Mouse (Mus musculus): Measurements from ENCODE around the gene Atf7. TPM values are rescaled to one million over a fixed set of nuclear protein-coding genes. Genes with fewer than 3 reads are reported as not detected.

Gene Atf7
- total and polyA plus RNA-seq, 3 experiments = 49.9 to 77.6 (median 49.9) TPM

DNA sequence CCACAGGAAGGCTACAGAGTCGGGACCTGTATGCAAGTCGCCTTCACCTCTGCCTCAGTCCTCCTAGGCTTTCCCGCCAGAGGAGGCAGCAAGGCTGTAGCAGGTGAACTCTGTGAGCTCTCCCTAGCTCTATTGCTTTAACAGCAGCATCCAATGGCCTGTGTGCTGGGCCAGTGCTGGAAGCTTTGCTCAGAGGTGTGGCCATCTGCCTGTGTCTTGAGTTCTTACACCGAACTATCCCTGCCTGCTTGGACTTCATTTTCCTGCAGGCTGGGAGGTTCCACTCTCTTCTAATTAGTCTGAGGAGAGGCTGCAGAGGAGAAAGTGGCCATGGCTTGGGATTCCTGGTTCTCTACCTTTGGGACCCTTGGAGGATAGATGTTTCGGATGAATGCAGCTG, 113.3 kb downstream of the Atf7 start:
- intact Hi-C loops (cut with DNase I) = no loop called here
- DNase-seq = no peak
- peaks cover 2% of the 10 kb centered on the region; the same call in 1 of the 2 replicates for H3K4me1 ChIP-seq (ENCODE audit: control insufficient read depth, insufficient read depth, low read length)
- no peak overlapping the region for H3K4me3 ChIP-seq
- no peak overlapping the region for H3K27ac ChIP-seq
- no peak for TF ChIP-seq POLR2A (IDR thresholded peaks at IDR 0.05; ENCODE audit: insufficient read depth, low read depth, low read length)
- no peak for TF ChIP-seq CTCF (IDR thresholded peaks at IDR 0.05)
- TF ChIP-seq EP300 (IDR thresholded peaks at IDR 0.05; ENCODE audit: insufficient read depth, low read depth, low read length) = no peak
- no peaks in the 10 kb centered on the region for H3K79me2 ChIP-seq (replicated peaks; ENCODE audit: control insufficient read depth, insufficient read depth, low read length)
- WGBS = 68% methylated on average over 5 of the region's 5 CpGs
- no peaks in the 10 kb centered on the region for H3K36me3 ChIP-seq (ENCODE audit: control insufficient read depth, insufficient read depth, low read length)
- no peaks in the 10 kb centered on the region for H3K27me3 ChIP-seq (ENCODE audit: control insufficient read depth, insufficient read depth, low read length)
- no peak overlapping the region for H3K9ac ChIP-seq (ENCODE audit: low read depth, low read length)

DNA sequence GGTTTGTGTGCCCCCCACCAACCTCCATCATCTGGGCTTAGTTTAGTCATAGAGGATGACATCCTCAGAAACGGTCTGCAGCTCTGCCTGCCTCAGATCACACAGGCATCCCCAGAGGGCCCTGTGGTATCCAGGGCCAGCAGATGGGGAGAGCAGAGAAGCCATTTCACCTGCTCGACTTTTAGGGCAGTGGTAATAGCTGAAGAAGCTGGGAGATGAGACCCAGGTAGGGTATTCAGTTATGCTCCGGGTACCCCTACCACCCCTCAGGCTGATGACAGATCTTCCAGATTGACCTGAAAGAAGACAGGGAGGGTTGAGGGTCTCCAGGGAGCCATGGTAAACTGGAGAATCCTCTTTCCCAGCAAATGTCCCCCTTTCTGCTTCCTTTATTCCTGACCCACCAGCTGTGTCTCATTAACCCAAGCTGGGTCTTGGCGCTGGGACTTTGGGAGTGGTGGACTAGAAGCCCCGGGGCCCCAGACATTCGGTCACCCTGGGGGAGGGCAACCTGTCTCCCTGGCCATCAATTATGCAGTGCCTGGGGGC, 113.9 kb downstream of the Atf7 start:
- intact Hi-C loops (cut with DNase I) = no loop called here
- DNase-seq = no peak
- no peaks in the 10 kb centered on the region for H3K27me3 ChIP-seq (ENCODE audit: control insufficient read depth, insufficient read depth, low read length)
- H3K4me3 ChIP-seq = no peak overlapping the region; the same call in 1 of the 2 replicates
- WGBS = 29% methylated on average over 6 of the region's 6 CpGs
- no peak overlapping the region for H3K9ac ChIP-seq (ENCODE audit: low read depth, low read length)
- H3K36me3 ChIP-seq (ENCODE audit: control insufficient read depth, insufficient read depth, low read length) = no peaks in the 10 kb centered on the region
- peak overlapping the region; percentile 18; the same call in 1 of the 2 replicates for H3K27ac ChIP-seq
- H3K4me1 ChIP-seq (ENCODE audit: control insufficient read depth, insufficient read depth, low read length) = peaks cover 2% of the 10 kb centered on the region; the same call in 1 of the 2 replicates
- no peaks in the 10 kb centered on the region for H3K79me2 ChIP-seq (replicated peaks; ENCODE audit: control insufficient read depth, insufficient read depth, low read length)
- TF ChIP-seq EP300 (IDR thresholded peaks at IDR 0.05; ENCODE audit: insufficient read depth, low read depth, low read length) (no peak), CTCF (IDR thresholded peaks at IDR 0.05) (no peak), POLR2A (IDR thresholded peaks at IDR 0.05; ENCODE audit: insufficient read depth, low read depth, low read length) (no peak)

DNA sequence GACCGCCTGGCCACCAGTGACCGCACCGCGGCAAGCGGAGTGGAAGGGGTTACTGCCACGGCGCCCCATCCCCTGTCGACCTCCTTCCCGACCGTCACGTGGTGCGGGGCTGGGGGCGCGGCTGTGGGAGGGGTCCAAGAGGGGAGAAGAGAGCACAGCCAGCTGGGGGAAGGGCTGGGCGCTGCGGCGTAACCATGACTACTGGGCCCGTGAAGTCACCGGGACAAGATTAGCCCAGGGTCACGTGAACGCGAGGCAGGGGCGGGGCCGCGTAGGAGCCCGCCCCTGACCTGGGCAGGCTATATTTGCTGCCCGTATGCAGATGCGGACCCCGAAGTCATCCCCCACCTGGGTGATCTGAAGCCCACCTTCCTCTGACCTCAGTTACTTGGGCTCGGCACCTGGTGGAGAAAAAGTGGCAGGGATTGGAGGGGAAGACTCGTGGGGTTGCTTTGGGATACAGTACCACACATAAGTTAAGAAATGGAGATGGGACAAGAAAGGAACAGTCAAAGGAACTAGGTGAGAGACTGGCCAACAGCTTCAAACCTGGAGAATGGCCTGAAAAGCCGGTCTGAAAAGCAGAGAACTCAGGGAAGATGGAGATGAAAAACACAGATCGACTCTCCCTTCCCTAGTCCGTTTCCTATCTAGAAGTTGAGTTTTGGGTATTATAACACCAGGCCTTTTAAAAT, 114.5 kb downstream of the Atf7 start:
- peak overlapping the region; percentile 79 for H3K9ac ChIP-seq (ENCODE audit: low read depth, low read length)
- no peaks in the 10 kb centered on the region for H3K79me2 ChIP-seq (replicated peaks; ENCODE audit: control insufficient read depth, insufficient read depth, low read length)
- H3K27me3 ChIP-seq (ENCODE audit: control insufficient read depth, insufficient read depth, low read length) = no peaks in the 10 kb centered on the region
- peak overlapping the region; percentile 70 for H3K4me3 ChIP-seq
- H3K36me3 ChIP-seq (ENCODE audit: control insufficient read depth, insufficient read depth, low read length) = no peaks in the 10 kb centered on the region
- H3K4me1 ChIP-seq (ENCODE audit: control insufficient read depth, insufficient read depth, low read length) = no peaks in the 10 kb centered on the region; the same call in 1 of the 2 replicates
- peak; percentile 84 to 85 for DNase-seq
- H3K27ac ChIP-seq = peak overlapping the region; percentile 18; the same call in 1 of the 2 replicates
- TF ChIP-seq POLR2A (IDR thresholded peaks at IDR 0.05; ENCODE audit: insufficient read depth, low read depth, low read length) (peak; percentile 41), EP300 (IDR thresholded peaks at IDR 0.05; ENCODE audit: insufficient read depth, low read depth, low read length) (peak; percentile 36; the same call in 1 of the 2 replicates), CTCF (IDR thresholded peaks at IDR 0.05) (no peak)
- WGBS = 3% methylated on average over 34 of the region's 34 CpGs
- intact Hi-C loops (cut with DNase I) = no loop called here

DNA sequence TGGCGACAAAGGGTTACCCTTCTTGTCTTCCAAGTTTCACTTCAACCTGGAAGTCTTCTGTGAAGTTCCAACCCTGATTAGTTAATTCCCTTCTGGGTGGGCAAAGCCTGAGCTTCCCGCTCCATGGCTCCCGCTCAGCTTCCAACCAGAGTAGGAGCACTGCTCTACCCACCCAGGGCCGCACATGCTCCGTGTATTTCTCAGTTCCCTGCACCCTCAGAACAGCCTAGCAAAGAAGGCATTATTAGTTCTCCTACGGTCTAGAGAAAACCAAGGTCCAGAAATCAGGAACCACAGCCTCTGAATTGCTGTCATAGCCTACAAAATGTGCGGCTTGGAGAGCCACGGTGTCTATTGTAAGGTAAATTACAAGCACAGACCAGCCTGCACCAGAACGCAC, 115.2 kb downstream of the Atf7 start:
- H3K4me1 ChIP-seq (ENCODE audit: control insufficient read depth, insufficient read depth, low read length) = no peaks in the 10 kb centered on the region; the same call in 1 of the 2 replicates
- WGBS = 15% methylated on average over 9 of the region's 9 CpGs
- H3K4me3 ChIP-seq = peak overlapping the region; percentile 70
- H3K9ac ChIP-seq (ENCODE audit: low read depth, low read length) = peak overlapping the region; percentile 79
- H3K27me3 ChIP-seq (ENCODE audit: control insufficient read depth, insufficient read depth, low read length) = no peaks in the 10 kb centered on the region
- H3K79me2 ChIP-seq (replicated peaks; ENCODE audit: control insufficient read depth, insufficient read depth, low read length) = no peaks in the 10 kb centered on the region
- peak overlapping the region; percentile 10; the same call in 1 of the 2 replicates for H3K27ac ChIP-seq
- H3K36me3 ChIP-seq (ENCODE audit: control insufficient read depth, insufficient read depth, low read length) = no peaks in the 10 kb centered on the region
- intact Hi-C loops (cut with DNase I) = no loop called here
- no peak for DNase-seq
- TF ChIP-seq POLR2A (IDR thresholded peaks at IDR 0.05; ENCODE audit: insufficient read depth, low read depth, low read length) (no peak), EP300 (IDR thresholded peaks at IDR 0.05; ENCODE audit: insufficient read depth, low read depth, low read length) (no peak), CTCF (IDR thresholded peaks at IDR 0.05) (no peak)

DNA sequence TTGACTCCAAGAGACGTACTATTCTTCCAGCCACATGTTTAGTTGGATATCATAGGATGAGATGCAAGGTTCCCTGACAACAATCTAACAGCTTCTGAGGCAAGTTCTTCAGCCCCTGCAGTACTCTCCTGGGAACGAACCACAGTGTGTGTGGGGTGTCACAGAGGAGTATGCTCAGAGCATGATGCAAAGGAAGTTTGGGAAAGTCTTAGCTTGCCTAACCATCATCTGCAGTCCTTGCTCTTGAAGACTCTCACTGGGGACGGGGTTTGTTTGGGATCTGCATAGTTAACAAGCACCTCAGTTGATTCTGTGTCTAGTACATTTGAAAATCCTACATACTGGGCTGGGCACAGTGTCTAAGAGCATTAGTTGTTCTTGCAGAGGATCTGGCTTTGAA, 116.9 kb downstream of the Atf7 start:
- Histone ChIP-seq H3K27me3 (ENCODE audit: control insufficient read depth, insufficient read depth, low read length) (no peaks in the 10 kb centered on the region), H3K79me2 (replicated peaks; ENCODE audit: control insufficient read depth, insufficient read depth, low read length) (no peaks in the 10 kb centered on the region), H3K27ac (no peak overlapping the region), H3K36me3 (ENCODE audit: control insufficient read depth, insufficient read depth, low read length) (no peaks in the 10 kb centered on the region), H3K4me3 (no peak overlapping the region), H3K9ac (ENCODE audit: low read depth, low read length) (no peak overlapping the region), H3K4me1 (ENCODE audit: control insufficient read depth, insufficient read depth, low read length) (no peaks in the 10 kb centered on the region; the same call in 1 of the 2 replicates)
- DNase-seq = no peak
- no peak for TF ChIP-seq CTCF (IDR thresholded peaks at IDR 0.05)
- TF ChIP-seq POLR2A (IDR thresholded peaks at IDR 0.05; ENCODE audit: insufficient read depth, low read depth, low read length) = no peak
- no peak for TF ChIP-seq EP300 (IDR thresholded peaks at IDR 0.05; ENCODE audit: insufficient read depth, low read depth, low read length)
- intact Hi-C loops (cut with DNase I) = no loop called here
- WGBS = 76% methylated on average over 3 of the region's 3 CpGs

DNA sequence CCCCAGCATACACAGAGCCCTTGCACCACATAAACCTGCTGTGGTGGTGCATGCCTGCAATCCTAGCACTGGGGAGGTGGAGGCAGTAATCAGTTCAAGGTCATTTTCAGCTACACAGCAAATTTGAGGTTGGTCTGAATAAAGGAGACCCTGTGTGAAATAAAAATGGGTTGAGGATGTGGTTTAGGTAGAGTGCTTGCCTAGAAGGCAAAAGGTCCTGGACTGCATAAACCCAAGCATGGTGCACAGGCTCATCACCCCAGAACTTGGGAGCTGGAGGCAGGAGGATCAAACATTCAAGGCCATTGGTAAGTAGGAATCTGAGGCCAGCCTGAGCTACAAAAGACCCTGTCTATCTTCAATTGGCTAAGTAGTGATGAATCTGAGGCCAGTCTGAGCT, 117.7 kb downstream of the Atf7 start:
- H3K4me3 ChIP-seq = no peak overlapping the region
- H3K79me2 ChIP-seq (replicated peaks; ENCODE audit: control insufficient read depth, insufficient read depth, low read length) = no peaks in the 10 kb centered on the region
- DNase-seq = no peak
- H3K9ac ChIP-seq (ENCODE audit: low read depth, low read length) = no peak overlapping the region
- intact Hi-C loops (cut with DNase I) = no loop called here
- no peaks in the 10 kb centered on the region for H3K27me3 ChIP-seq (ENCODE audit: control insufficient read depth, insufficient read depth, low read length)
- no peaks in the 10 kb centered on the region for H3K36me3 ChIP-seq (ENCODE audit: control insufficient read depth, insufficient read depth, low read length)
- no peaks in the 10 kb centered on the region; the same call in 1 of the 2 replicates for H3K4me1 ChIP-seq (ENCODE audit: control insufficient read depth, insufficient read depth, low read length)
- no peak overlapping the region for H3K27ac ChIP-seq
- no peak for TF ChIP-seq POLR2A (IDR thresholded peaks at IDR 0.05; ENCODE audit: insufficient read depth, low read depth, low read length)
- no peak for TF ChIP-seq EP300 (IDR thresholded peaks at IDR 0.05; ENCODE audit: insufficient read depth, low read depth, low read length)
- TF ChIP-seq CTCF (IDR thresholded peaks at IDR 0.05) = no peak

Data from heart, adult 2 months (tissue).